Mouse (Mus musculus): ENCODE measurements at regions not wholly inside any gene's neighbourhood (a gene's known extent, or its start where the extent isn't known, plus 50 kb on each side); places are given as distances from the start of the nearest gene placed in this dataset.

GRCm38 (mm10) chr15:88035486-88035885 lies 491.4 kb downstream of the Fam19a5 start:
- no peak for DNase-seq (ENCODE audit: low spot score in 2 of 2)

DNA sequence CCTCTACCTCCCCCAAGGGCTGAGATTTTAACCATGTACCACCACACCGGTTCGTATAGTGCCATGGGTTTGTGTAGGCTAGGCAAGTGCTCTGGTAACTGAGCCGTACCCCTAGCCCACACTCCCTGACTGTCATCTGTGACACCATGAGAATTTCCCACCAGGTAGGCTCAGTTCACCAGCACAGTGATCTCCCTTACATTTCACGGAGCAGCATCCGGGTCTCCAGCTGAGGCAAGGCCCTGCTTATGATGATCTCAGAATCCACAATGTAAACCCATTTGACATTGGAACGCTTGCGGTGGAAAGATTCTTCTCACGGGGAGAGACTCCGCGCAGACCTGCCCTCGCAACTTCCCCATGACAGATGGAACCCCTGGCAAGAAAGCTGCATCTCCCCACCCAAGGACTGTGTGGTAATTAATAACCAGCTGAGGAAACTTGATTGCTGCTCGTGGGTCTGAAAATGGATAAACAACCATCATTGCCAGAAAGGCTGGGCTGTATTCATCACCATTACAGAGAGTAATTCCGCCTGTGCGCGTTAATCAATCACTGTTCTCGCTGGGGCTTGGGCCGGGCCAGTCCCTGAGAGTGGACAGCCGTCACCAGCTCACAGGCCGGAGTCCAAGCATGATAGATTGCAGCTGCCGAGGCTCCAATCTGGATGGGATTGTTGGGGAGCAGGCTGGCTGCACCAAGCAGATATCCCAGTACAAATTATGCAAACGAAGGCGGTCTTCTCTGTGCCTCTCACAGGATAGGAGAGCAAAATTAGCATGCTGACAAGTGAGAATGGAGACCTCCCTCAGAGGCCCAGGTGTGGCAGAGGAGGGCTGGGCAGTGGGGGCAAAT lies 492.3 kb downstream of the Fam19a5 start:
- DNase-seq (ENCODE audit: low spot score in 2 of 2), result peak in 1 of 2 experiments; percentile 60

DNA sequence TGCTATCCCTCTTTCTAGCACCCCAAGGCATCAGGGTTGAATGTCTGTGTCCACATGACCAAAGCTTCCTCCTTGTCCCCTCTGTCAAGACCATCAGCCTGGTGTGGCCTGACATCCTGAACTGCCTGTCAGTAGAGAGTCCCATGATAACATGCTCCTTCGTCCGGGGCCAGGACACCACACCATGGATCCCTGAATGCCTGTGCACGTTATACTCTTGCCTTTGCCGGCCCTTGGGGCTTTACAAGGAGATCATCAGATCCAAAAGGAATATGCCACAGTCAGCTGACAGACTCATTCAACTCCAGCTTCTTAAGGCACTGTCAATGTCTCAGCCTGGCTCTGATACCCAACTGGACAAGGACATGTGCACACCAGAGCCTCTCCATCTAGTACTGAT lies 493.5 kb downstream of the Fam19a5 start:
- peak in 1 of 2 experiments; percentile 52 for DNase-seq (ENCODE audit: low spot score in 2 of 2)

- no peak for DNase-seq (ENCODE audit: low spot score in 2 of 2)
Measured at GRCm38 (mm10) chr15:88042821-88043220, 498.7 kb downstream of the Fam19a5 start.

DNA sequence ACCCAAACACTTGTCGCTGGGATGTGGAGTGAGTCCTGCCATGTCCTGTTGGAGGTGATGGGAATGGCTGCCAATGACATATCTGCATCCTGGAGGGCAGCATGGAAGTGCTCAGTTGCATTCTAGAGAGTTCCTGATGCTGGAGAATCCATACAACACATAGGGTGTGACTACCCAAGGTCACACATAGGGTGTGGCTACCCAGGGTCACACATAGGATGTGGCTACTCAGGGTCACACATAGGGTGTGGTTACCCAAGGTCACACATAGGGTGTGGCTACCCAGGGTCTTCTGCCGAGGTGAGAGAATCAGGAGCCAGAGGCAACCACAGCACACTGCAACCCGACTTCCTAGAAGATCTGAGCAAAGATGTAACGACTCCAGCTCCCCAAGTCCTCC lies 514.0 kb downstream of the Fam19a5 start:
- DNase-seq (ENCODE audit: low spot score in 2 of 2), result peak in 1 of 2 experiments; percentile 36

GRCm38 (mm10) chr15:88060935-88061334 lies 516.8 kb downstream of the Fam19a5 start:
- peak in 1 of 2 experiments; percentile 14 for DNase-seq (ENCODE audit: low spot score in 2 of 2)

DNA sequence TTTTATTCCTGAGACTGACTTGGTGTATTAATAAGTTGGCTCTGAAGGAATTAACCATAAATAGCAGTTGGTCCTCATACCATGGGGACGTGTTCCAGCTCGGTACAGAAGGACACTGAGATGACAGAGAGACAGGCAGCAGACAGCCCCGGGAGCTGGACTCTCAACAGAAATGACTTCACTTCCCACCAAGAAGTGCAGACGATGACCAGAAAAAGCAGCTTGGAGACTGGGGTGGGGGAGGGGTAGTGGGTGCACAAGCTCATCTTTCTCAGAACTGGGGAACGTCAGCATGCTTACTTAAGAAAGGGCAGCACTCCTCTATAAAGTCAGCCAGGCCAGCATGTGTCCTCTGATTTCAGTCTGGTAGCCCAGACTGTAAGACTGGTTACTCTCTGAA lies 518.9 kb downstream of the Fam19a5 start:
- DNase-seq (ENCODE audit: low spot score in 2 of 2), result peak in 1 of 2 experiments; percentile 54

- DNase-seq (ENCODE audit: low spot score in 2 of 2), result no peak
Measured at GRCm38 (mm10) chr15:88068476-88068875, 524.4 kb downstream of the Fam19a5 start.

GRCm38 (mm10) chr15:88072676-88073075 lies 527.4 kb upstream of the Zdhhc25 start:
- DNase-seq (ENCODE audit: low spot score in 2 of 2), result peak in 1 of 2 experiments; percentile 36

GRCm38 (mm10) chr15:88083911-88084310 lies 516.2 kb upstream of the Zdhhc25 start:
- DNase-seq (ENCODE audit: low spot score in 2 of 2), result no peak

- no peak for DNase-seq (ENCODE audit: low spot score in 2 of 2)
Measured at GRCm38 (mm10) chr15:88085631-88086030, 514.5 kb upstream of the Zdhhc25 start.

- DNase-seq (ENCODE audit: low spot score in 2 of 2), result no peak
Measured at GRCm38 (mm10) chr15:88089486-88089885, 510.6 kb upstream of the Zdhhc25 start.

- no peak for DNase-seq (ENCODE audit: low spot score in 2 of 2)
Measured at GRCm38 (mm10) chr15:88091390-88091789, 508.7 kb upstream of the Zdhhc25 start.

- DNase-seq (ENCODE audit: low spot score in 2 of 2), result no peak
Measured at GRCm38 (mm10) chr15:88120376-88120775, 479.7 kb upstream of the Zdhhc25 start.

DNA sequence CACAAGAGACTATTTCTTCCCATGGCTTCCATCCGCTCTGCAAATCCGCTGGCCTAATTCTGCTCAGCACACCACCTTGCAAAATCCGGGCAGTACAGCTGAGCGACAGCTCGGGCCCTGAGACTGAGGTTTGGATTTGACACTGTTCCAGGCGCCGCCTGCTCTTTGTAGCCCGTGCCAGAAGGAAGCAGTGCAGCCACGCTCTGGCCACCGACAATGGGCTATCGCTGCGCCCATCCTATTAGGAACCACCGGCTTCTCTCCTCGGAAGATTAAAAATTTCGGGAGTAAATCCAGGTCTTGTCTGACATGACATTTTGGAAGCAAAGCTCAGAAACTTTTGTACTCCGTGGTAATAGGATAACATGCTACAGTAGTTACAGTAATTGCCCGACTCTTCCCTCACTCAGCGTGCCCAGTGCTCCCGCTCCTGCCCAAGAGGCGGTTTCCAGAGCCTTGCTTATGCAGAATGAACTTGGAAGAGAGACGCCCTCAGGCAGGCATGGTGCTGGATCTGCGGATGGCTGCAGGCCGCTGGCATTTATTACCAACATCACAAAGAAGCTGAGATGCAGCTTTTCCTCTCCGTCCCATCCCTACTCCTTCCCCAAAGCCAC lies 476.1 kb upstream of the Zdhhc25 start:
- DNase-seq (ENCODE audit: low spot score in 2 of 2), result no peak

DNA sequence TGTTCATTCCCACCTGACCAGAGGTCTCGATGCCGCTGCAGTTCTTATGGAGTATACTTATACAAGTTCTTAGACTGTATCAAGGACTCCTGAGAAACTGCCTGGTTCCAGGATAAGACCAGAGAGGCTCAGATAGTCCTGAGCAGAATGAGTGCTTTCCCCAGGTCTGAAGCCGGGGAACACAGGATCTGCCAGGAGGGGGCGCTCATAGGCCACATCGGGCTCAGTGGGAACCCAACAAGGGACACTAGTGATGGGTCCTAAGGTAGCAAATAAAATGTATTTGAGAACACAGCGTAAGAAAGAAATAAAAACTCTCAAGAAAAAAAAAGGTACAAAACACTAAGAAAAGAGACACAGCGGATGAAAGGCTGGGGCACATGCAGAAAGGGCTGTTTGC lies 454.0 kb upstream of the Zdhhc25 start:
- peak in 1 of 2 experiments; percentile 70 for DNase-seq (ENCODE audit: low spot score in 2 of 2)

DNA sequence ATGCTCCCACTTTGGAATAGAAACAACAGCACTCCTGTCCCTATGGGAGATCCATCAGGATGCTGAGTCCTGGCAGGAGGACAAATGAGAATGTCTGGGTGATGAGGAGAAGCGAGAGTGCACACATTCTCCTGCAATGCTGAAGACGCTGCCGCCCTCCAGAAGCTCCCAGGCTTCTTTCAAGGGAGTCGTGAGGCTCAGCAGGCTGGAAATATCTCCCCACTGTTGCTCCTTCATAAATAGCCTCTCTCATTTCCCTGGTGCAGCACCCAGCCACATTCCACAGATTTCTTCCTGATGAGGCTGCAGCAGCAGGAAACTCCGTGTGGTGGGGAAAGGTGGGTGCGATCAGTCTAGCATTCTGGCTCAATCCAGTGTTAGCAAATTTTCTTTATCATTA lies 448.9 kb upstream of the Zdhhc25 start:
- no peak for DNase-seq (ENCODE audit: low spot score in 2 of 2)

DNA sequence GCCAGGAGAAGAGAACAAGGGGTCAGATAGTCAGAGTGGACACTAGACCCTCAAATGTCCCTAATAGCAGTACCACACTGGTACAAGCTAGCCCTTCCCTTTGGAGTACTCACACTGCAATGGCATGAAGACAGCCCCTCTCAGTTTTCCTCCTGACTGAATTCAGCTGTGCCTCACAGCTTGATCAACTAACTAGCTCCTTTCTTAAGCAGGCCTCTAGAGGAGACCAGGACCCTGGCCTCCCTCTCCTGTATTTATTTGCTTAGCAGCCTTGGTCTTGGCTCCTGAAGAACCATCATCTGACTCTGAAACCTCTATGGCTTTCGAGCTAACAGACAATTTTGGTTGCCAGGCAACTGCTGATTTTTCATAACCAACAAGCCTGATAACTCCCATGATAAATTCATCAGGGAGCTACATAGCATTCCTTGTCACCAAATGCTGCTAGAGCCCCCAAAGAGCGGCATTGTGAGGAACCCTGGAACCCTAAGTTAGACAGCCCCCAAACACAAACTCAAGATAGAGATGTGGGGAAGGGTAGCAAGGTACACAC lies 440.4 kb upstream of the Zdhhc25 start:
- DNase-seq (ENCODE audit: low spot score in 2 of 2), result no peak

DNA sequence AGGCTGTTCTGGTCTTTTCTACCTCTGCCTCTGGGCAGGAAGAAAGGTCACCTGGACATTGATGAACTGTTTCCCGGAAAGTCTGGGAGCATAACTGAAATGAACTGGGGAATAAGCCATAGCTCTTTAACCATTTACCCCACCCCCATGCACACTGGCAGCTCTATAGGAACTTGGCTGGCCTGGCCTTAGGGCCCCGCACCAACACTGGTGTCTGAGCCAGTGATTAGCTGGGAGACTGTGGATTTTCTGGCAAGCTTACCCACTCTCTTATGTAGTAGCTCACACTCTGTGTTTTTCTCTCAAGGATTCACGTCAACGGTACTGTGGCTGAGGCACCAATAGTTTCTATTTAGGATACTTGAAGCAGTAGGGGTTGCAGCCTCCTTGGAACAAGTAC lies 439.8 kb upstream of the Zdhhc25 start:
- DNase-seq (ENCODE audit: low spot score in 2 of 2), result no peak

- DNase-seq (ENCODE audit: low spot score in 2 of 2), result no peak
Measured at GRCm38 (mm10) chr15:88163438-88163837, 436.7 kb upstream of the Zdhhc25 start.

GRCm38 (mm10) chr15:88174326-88174725 lies 425.8 kb upstream of the Zdhhc25 start:
- no peak for DNase-seq (ENCODE audit: low spot score in 2 of 2)

GRCm38 (mm10) chr15:88175991-88176390 lies 424.1 kb upstream of the Zdhhc25 start:
- DNase-seq (ENCODE audit: low spot score in 2 of 2), result no peak

DNA sequence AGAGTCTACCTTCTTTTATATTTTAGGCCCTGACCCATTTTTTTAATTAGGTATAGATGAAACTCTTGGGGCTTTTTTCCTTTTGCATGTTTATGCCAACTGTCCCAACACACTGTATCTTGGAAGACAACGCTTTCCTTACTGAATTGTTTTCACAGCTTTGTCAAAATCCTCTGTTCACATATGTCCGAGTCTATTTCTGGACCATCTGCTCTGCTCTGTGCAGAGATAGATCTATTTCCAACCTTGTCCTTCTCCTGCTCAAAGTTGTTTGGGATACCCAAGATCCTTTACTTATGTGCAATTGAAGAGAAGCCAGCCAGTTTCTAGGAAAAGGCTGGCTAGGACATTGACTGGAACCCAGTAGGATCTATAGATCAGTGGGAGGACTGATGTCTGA lies 403.6 kb upstream of the Zdhhc25 start:
- DNase-seq (ENCODE audit: low spot score in 2 of 2), result no peak
